Mouse (Mus musculus) 416B (cell line): ENCODE measurements around the gene Slc6a20a.

Experiments
- DNase-seq: peaks from one replicate; pipeline ENCODE4 v3.0.0; 2011; ENCODE audit warnings: low read depth

The Slc6a20a gene

GRCm38 (mm10) chr9:123638231-123638630, 40.5 kb downstream of the Slc6a20a start:
- DNase-seq, result no peak

- DNase-seq, result no peak
Measured at GRCm38 (mm10) chr9:123636771-123637170, 41.9 kb downstream of the Slc6a20a start.

GRCm38 (mm10) chr9:123632993-123633392, 45.7 kb downstream of the Slc6a20a start:
- no peak for DNase-seq

- no peak for DNase-seq
Measured at GRCm38 (mm10) chr9:123632281-123632680, 46.4 kb downstream of the Slc6a20a start, which contains the start of gene Slc6a20b. Gene Slc6a20b, minus strand, starts transcription at chr9:123632565.

- no peak for DNase-seq
Measured at GRCm38 (mm10) chr9:123631666-123632065, 47.0 kb downstream of the Slc6a20a start.

GRCm38 (mm10) chr9:123625821-123626220, 52.9 kb downstream of the Slc6a20a start:
- DNase-seq, result no peak

GRCm38 (mm10) chr9:123624741-123625140, 53.9 kb downstream of the Slc6a20a start:
- no peak for DNase-seq

- no peak for DNase-seq
Measured at GRCm38 (mm10) chr9:123620311-123621098, 58.2 kb downstream of the Slc6a20a start.

- peak; percentile 62 for DNase-seq
Measured at GRCm38 (mm10) chr9:123601529-123601928, 77.2 kb downstream of the Slc6a20a start.

GRCm38 (mm10) chr9:123597376-123597775, 81.3 kb downstream of the Slc6a20a start:
- DNase-seq, result no peak

GRCm38 (mm10) chr9:123596910-123597309, 81.8 kb downstream of the Slc6a20a start:
- no peak for DNase-seq

GRCm38 (mm10) chr9:123595194-123595593, 83.5 kb downstream of the Slc6a20a start:
- no peak for DNase-seq

- DNase-seq, result no peak
Measured at GRCm38 (mm10) chr9:123589240-123589910, 89.3 kb downstream of the Slc6a20a start.
